In the genomic region with DNA sequence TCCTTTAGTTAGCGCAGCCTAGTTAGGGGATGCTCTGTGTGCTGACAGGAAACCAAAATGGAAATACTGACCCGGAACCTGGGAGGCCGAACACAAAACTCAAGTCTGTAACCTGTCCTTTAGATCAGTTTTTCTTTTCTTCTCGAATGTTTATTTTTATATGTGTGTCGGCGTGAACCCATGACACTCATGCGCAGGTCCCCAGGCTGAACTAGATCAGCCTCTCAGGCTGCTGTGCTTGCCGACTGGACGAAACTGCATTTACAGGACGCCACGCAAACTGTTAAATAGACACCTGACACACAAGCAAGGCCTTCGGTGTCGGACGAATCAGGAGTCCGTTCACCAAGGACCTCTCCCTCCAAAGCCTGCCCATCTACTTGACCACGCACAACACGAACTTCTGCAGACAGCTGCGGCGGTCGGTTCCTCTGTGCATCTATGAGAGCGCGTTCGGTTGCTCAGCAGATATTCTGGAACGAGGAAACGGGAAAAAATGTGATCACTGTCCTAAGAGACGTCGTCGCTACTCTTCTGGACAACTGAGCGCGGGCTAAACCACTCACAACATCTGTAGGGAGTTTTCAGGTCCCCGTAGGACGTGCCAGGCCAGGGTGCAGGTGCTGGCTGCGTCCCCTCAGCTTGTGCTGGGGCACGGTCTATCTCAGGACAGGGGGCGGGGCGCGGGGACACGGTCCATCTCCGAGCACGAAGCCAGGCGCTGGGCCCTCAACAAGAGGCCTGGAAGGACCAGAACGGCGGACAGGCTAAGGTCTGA, we compare ENCODE assay signal across 8 mouse cellular contexts. TPM values are rescaled to one million over a fixed set of nuclear protein-coding genes. Genes with fewer than 3 reads are reported as not detected.
DNase-seq lines count a peak whose midpoint lies in the region; ATAC-seq lines count a peak whose summit lies in the region.

No protein-coding gene starts in this region.

- H3K27me3 ChIP-seq in heart, embryonic 12.5 days (replicated peaks) = peaks cover 6% of the 10 kb centered on the region; the same call in 1 of the 2 replicates
- H3K27me3 ChIP-seq in hindbrain, embryonic 10.5 days (ENCODE audit: insufficient read depth, poor library complexity, severe bottlenecking) = peaks cover 25% of the 10 kb centered on the region

- DNase-seq in heart, adult 11 months = no peak
- DNase-seq in urinary bladder, postnatal 36 days (ENCODE audit: low spot score in 2 of 2) = peak; percentile 31 to 41
- DNase-seq in urinary bladder, postnatal 14 days (ENCODE audit: low spot score) = no peak
- DNase-seq in hindbrain, embryonic 10.5 days (ENCODE audit: low spot score) = no peak
- no peak for DNase-seq in left cerebral cortex, adult 18-20 months (ENCODE audit: low spot score in 2 of 2)
- DNase-seq in frontal cortex, postnatal 36 days (ENCODE audit: low spot score in 2 of 2) = no peak

- H3K4me2 ChIP-seq in heart, embryonic 12.5 days = peak overlapping the region; percentile 76

- peaks cover 24% of the 10 kb centered on the region for H3K36me3 ChIP-seq in heart, embryonic 12.5 days
- H3K36me3 ChIP-seq in hindbrain, embryonic 10.5 days = peaks cover 25% of the 10 kb centered on the region

- no peaks in the 10 kb centered on the region for H3K9me3 ChIP-seq in heart, embryonic 12.5 days (replicated peaks)
- no peaks in the 10 kb centered on the region for H3K9me3 ChIP-seq in hindbrain, embryonic 10.5 days

- H3K9ac ChIP-seq in heart, embryonic 12.5 days = peak overlapping the region; percentile 71

- ATAC-seq in heart, embryonic 12.5 days (ENCODE audit: insufficient number of reproducible peaks, low FRiP score) = peak; percentile 56
- ATAC-seq in megakaryocyte progenitor cell, adult 5-6 weeks (replicated peaks; ENCODE audit: poor library complexity) = peak; percentile 24

- peak overlapping the region; percentile 99 for H3K4me3 ChIP-seq in heart, embryonic 12.5 days
- peak overlapping the region; percentile 93 for H3K4me3 ChIP-seq in hindbrain, embryonic 10.5 days

- peaks cover 17% of the 10 kb centered on the region for H3K4me1 ChIP-seq in heart, embryonic 12.5 days (replicated peaks)
- H3K4me1 ChIP-seq in hindbrain, embryonic 10.5 days (replicated peaks) = peaks cover 40% of the 10 kb centered on the region

- WGBS in heart, embryonic 12.5 days = 10% methylated on average over 43 of the region's 43 CpGs
- WGBS in hindbrain, embryonic 10.5 days = 10% methylated on average over 43 of the region's 43 CpGs

- peak overlapping the region; percentile 66 for H3K27ac ChIP-seq in heart, embryonic 12.5 days (ENCODE audit: poor library complexity, severe bottlenecking)
- peak overlapping the region; percentile 97 for H3K27ac ChIP-seq in hindbrain, embryonic 10.5 days

RNA-seq across cellular contexts. Expression of a gene that starts 0.7 kb away (rescaled TPM):
- 193 and 200 TPM in 2 replicates for polyA plus RNA-seq in heart, embryonic 12.5 days (2016; fragmentation: Nextera tagmentation; extraction: Ambion mirVana)
- polyA plus RNA-seq in hindbrain, embryonic 10.5 days (2016; fragmentation: Nextera tagmentation; extraction: Ambion mirVana) = 231 and 240 TPM in 2 replicates
- total RNA-seq in megakaryocyte progenitor cell, adult 5-6 weeks (2015) = 334 and 357 TPM in 2 replicates
- total RNA-seq in megakaryocyte progenitor cell, adult 5-6 weeks (2017) = 136 and 150 TPM in 2 replicates
- total RNA-seq in left cerebral cortex, adult 18-20 months (2021) = 100 to 1,000 TPM; 114 to 119 TPM

RNA-seq across cellular contexts. Expression of a gene that starts 14.6 kb away (rescaled TPM):
- 4.7 and 5.4 TPM in 2 replicates for polyA plus RNA-seq in heart, embryonic 12.5 days (2016; fragmentation: Nextera tagmentation; extraction: Ambion mirVana)
- polyA plus RNA-seq in hindbrain, embryonic 10.5 days (2016; fragmentation: Nextera tagmentation; extraction: Ambion mirVana) = 4.5 and 9.8 TPM in 2 replicates
- 0.02 and 0.49 TPM in 2 replicates for total RNA-seq in megakaryocyte progenitor cell, adult 5-6 weeks (2015)
- total RNA-seq in megakaryocyte progenitor cell, adult 5-6 weeks (2017) = 0.78 TPM in 1 of 2 replicates, not detected in the other
- total RNA-seq in left cerebral cortex, adult 18-20 months (2021) = 100 to 1,000 TPM; 119 to 127 TPM

RNA-seq across cellular contexts. Expression of a gene that starts 22.3 kb away (rescaled TPM):
- polyA plus RNA-seq in heart, embryonic 12.5 days (2016; fragmentation: Nextera tagmentation; extraction: Ambion mirVana) = 15.0 and 18.0 TPM in 2 replicates
- polyA plus RNA-seq in hindbrain, embryonic 10.5 days (2016; fragmentation: Nextera tagmentation; extraction: Ambion mirVana) = 5.7 and 6.5 TPM in 2 replicates
- 0.64 and 1.1 TPM in 2 replicates for total RNA-seq in megakaryocyte progenitor cell, adult 5-6 weeks (2015)
- 0.71 TPM in 1 of 2 replicates, not detected in the other for total RNA-seq in megakaryocyte progenitor cell, adult 5-6 weeks (2017)
- 1 to 10 TPM; 1.2 to 1.9 TPM for total RNA-seq in left cerebral cortex, adult 18-20 months (2021)

RNA-seq across cellular contexts. Expression of a gene that starts 54.9 kb away (rescaled TPM):
- 3.7 and 6.3 TPM in 2 replicates for polyA plus RNA-seq in heart, embryonic 12.5 days (2016; fragmentation: Nextera tagmentation; extraction: Ambion mirVana)
- 4.0 and 4.5 TPM in 2 replicates for polyA plus RNA-seq in hindbrain, embryonic 10.5 days (2016; fragmentation: Nextera tagmentation; extraction: Ambion mirVana)
- 129 and 133 TPM in 2 replicates for total RNA-seq in megakaryocyte progenitor cell, adult 5-6 weeks (2015)
- 98.9 and 105 TPM in 2 replicates for total RNA-seq in megakaryocyte progenitor cell, adult 5-6 weeks (2017)
- total RNA-seq in left cerebral cortex, adult 18-20 months (2021) = 1 to 10 TPM; 5.2 to 5.4 TPM

Comparison
In these comparisons a context has a peak if more than half of its experiments do, and no peak if none do; other contexts are left out.
1. DNase-seq: peak in urinary bladder, postnatal 36 days (2 of 2); none in heart, adult 11 months (single experiment), urinary bladder, postnatal 14 days (single experiment), hindbrain, embryonic 10.5 days (single experiment), left cerebral cortex, adult 18-20 months (0 of 2) and frontal cortex, postnatal 36 days (0 of 2).
2. RNA of a gene that starts 14.6 kb away (total RNA-seq): 119 to 127 TPM in left cerebral cortex, adult 18-20 months; 0.02 to 0.78 TPM in megakaryocyte progenitor cell, adult 5-6 weeks; every median in the first group is over 10 times any median in the second.